Mouse (Mus musculus) B cell, adult 2 months (primary cell): Measurements from ENCODE around the gene Kdm6b.

Experiments used
- DNase-seq, 2 experiments: peaks; one replicate each; pipeline ENCODE4 v3.0.0; 2022

The Kdm6b gene

GRCm38 (mm10) chr11:69413221-69414181, at the start of gene Kdm6b:
Gene Kdm6b, minus strand, starts transcription at chr11:69413675.
- DNase-seq, result no peak

GRCm38 (mm10) chr11:69461568-69461967, 48.1 kb upstream of the Kdm6b start:
- DNase-seq, result no peak

GRCm38 (mm10) chr11:69459883-69460282, 46.4 kb upstream of the Kdm6b start:
- DNase-seq, result no peak

GRCm38 (mm10) chr11:69457006-69457579, 43.6 kb upstream of the Kdm6b start:
- no peak for DNase-seq

GRCm38 (mm10) chr11:69452114-69452867, 38.8 kb upstream of the Kdm6b start:
- no peak for DNase-seq

- no peak for DNase-seq
Observed at GRCm38 (mm10) chr11:69447299-69447698, 33.8 kb upstream of the Kdm6b start.

- DNase-seq, result no peak
Observed at GRCm38 (mm10) chr11:69443328-69443727, 29.9 kb upstream of the Kdm6b start.

GRCm38 (mm10) chr11:69437291-69437690, 23.8 kb upstream of the Kdm6b start:
- no peak for DNase-seq

GRCm38 (mm10) chr11:69433189-69433588, 19.7 kb upstream of the Kdm6b start:
- no peak for DNase-seq

- DNase-seq, result no peak
Observed at GRCm38 (mm10) chr11:69432640-69432982, 19.1 kb upstream of the Kdm6b start.

- peak; percentile 80 to 85 for DNase-seq
Observed at GRCm38 (mm10) chr11:69431829-69432639, 18.6 kb upstream of the Kdm6b start.

GRCm38 (mm10) chr11:69430631-69431030, 17.2 kb upstream of the Kdm6b start:
- no peak for DNase-seq

- no peak for DNase-seq
Observed at GRCm38 (mm10) chr11:69429313-69429712, 15.8 kb upstream of the Kdm6b start.

GRCm38 (mm10) chr11:69428751-69429150, 15.3 kb upstream of the Kdm6b start:
- DNase-seq, result peak in 1 of 2 experiments; percentile 33

- no peak for DNase-seq
Observed at GRCm38 (mm10) chr11:69426246-69426645, 12.8 kb upstream of the Kdm6b start.

- no peak for DNase-seq
Observed at GRCm38 (mm10) chr11:69423885-69424284, 10.4 kb upstream of the Kdm6b start.

GRCm38 (mm10) chr11:69422842-69423241, 9.4 kb upstream of the Kdm6b start:
- no peak for DNase-seq

GRCm38 (mm10) chr11:69421131-69421977, 7.9 kb upstream of the Kdm6b start:
- DNase-seq, result no peak

- DNase-seq, result no peak
Observed at GRCm38 (mm10) chr11:69420554-69421000, 7.1 kb upstream of the Kdm6b start.

- DNase-seq, result peak; percentile 51 to 59
Observed at GRCm38 (mm10) chr11:69419813-69420553, 6.5 kb upstream of the Kdm6b start.

- peak in 1 of 2 experiments; percentile 48 for DNase-seq
Observed at GRCm38 (mm10) chr11:69419443-69419812, 6.0 kb upstream of the Kdm6b start.
